Mouse (Mus musculus) spleen, adult 2 months (tissue): ENCODE measurements around the gene Klf16.

ENCODE experiments used
- CTCF ChIP-seq: fragments of 200-500 bp; IDR thresholded peaks from 2 replicates; pipeline ENCODE4 v1.5.1; 2011; ENCODE audit warnings: mild to moderate bottlenecking, inconsistent platforms; ENCODE audit not compliant: insufficient read depth, insufficient read length, insufficient replicate concordance; ENCODE audit errors: extremely low read depth
- POLR2A ChIP-seq: fragments of 200-500 bp; IDR thresholded peaks from 2 replicates; pipeline ENCODE4 v1.6.1; 2011; ENCODE audit warnings: low read depth, low read length, inconsistent platforms

DNA sequence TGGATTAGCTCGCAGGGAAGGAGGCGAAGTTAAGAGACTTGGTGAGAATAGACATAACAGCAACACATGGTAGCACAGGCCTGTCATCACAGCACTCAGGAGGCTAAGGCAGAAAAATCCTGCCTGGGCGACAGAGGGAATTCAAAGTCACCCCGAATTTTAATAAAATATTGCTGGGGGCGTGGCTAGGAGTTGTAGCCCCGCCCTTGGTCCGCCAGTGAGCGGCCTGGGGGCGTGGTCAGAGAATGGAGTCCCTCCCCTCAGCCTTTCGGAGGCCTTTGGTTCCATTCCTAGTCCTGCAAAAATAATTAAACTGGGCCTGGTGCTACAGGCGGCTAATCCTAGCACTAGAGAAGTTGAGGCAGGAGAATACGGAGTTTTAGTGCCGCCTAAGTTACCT is 41.4 kb downstream of the Klf16 start:
- no peak for TF ChIP-seq CTCF
- TF ChIP-seq POLR2A, result no peak
